Mouse (Mus musculus): ENCODE data around the gene Adcy5. TPM values are rescaled to one million over a fixed set of nuclear protein-coding genes. Genes with fewer than 3 reads are reported as not detected.

The Adcy5 gene
- polyA plus RNA-seq, 1 experiment from 2014 or later, result 1.5 TPM

DNA sequence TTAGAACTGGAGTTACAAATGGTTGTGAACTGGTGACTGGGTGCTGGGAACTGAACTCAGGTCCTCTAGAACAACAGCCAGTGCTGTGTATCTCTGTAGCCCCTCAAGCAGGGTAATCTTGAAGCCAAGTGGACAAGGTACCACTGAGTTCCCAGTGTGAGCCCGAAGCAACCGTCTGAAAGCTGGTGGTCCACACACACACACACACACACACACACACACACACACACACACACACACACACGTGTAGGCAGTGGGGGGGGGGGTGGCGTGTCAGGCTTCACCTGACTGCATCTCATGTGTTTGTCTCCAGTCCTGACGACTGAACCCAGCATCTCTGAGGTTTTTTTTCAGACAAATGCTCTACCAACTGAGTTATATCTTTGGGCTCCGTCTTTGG lies 145.5 kb downstream of the Adcy5 start:
- no peaks in the 10 kb centered on the region for H3K9me3 ChIP-seq (ENCODE audit: control insufficient read depth, low read length)
- no peak for ATAC-seq (ENCODE audit: insufficient number of reproducible peaks, low FRiP score, low TSS enrichment, low read depth)
- no peak overlapping the region for H3K9ac ChIP-seq (ENCODE audit: low read length)
- no peak overlapping the region for H3K4me3 ChIP-seq (ENCODE audit: low read depth, low read length)
- H3K36me3 ChIP-seq (ENCODE audit: control insufficient read depth, insufficient read depth, low read length), result no peaks in the 10 kb centered on the region
- no peak overlapping the region for H3K27ac ChIP-seq (replicated peaks; ENCODE audit: low read depth, low read length)
- no peaks in the 10 kb centered on the region for H3K4me1 ChIP-seq (ENCODE audit: control insufficient read depth, insufficient read depth, low read length)
- WGBS, result 89% methylated on average over 5 of the region's 6 CpGs
- H3K27me3 ChIP-seq (ENCODE audit: control insufficient read depth, insufficient read depth, low read length), result no peaks in the 10 kb centered on the region
- no peak overlapping the region for H3K4me2 ChIP-seq (ENCODE audit: low read depth, severe bottlenecking)
- no peak for DNase-seq (ENCODE audit: low spot score)

DNA sequence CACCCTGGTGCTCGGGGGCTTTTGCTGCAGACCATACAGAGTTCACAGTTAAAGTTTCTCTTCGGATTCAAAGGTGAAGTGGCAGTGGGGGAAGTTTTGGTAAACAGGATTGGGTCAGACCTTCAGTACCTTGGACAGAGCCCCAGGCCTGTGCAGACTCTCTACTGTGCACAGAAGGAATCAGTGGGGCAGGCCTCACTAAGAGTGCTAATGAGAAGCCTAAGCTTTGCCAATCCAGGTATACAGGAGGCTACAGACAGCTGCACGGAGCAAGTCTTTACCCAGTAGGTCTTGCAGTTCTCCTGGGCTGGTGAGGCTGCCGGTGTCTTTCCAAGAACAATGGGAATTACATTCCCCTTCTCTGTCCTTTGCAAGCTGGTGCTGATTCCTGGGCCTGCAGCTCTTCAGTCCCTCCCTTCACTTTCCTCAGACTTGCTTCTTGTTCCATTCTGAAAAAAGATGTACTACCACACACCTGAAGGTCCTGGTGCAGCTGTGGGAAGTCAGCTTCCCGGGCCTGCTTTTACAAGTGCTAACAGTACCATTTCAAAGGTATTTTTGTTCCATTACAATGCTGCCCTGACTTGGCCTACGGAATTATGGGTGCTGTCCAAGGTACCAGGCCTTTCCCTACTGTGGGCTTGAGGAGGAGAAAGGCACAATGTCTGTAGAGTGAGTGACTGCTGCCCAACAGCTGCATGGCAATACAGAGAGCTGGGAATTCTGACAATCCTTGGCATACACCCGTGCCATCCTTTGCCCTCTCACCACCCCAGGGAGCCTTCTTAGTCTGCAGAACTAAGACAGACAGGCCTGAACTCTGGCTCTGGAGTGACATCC lies 148.0 kb downstream of the Adcy5 start:
- ATAC-seq (ENCODE audit: insufficient number of reproducible peaks, low FRiP score, low TSS enrichment, low read depth) (peak; percentile 44; the same call in 1 of the 2 replicates), DNase-seq (ENCODE audit: low spot score) (peak; percentile 82)
- H3K9ac ChIP-seq (ENCODE audit: low read length), result no peak overlapping the region
- no peak overlapping the region for H3K4me2 ChIP-seq (ENCODE audit: low read depth, severe bottlenecking)
- no peaks in the 10 kb centered on the region for H3K27me3 ChIP-seq (ENCODE audit: control insufficient read depth, insufficient read depth, low read length)
- H3K36me3 ChIP-seq (ENCODE audit: control insufficient read depth, insufficient read depth, low read length), result no peaks in the 10 kb centered on the region
- WGBS, result 46% methylated on average over 7 of the region's 7 CpGs
- H3K4me3 ChIP-seq (ENCODE audit: low read depth, low read length), result no peak overlapping the region
- H3K27ac ChIP-seq (replicated peaks; ENCODE audit: low read depth, low read length), result no peak overlapping the region
- H3K9me3 ChIP-seq (ENCODE audit: control insufficient read depth, low read length), result no peaks in the 10 kb centered on the region
- H3K4me1 ChIP-seq (ENCODE audit: control insufficient read depth, insufficient read depth, low read length), result no peaks in the 10 kb centered on the region

DNA sequence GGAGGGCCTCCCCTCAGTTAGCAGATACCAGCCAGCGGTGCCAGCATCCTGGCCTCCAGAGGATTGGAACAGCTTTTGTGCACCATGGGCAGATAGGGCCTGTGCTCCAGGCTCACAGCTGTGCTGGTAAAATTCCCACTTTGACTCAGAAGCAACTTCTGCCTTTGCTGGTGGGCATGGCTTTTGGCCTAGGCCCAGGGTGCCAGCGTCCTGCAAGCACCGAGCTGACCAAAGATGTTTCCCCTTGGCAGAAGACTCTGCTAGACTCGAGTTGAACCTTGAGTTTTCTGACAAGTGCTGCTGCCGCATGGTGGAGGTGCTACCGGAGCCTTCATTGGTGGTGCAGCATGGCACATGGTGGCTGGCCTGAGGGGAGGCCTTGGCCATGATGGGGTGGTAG lies 149.0 kb downstream of the Adcy5 start:
- Histone ChIP-seq H3K9me3 (ENCODE audit: control insufficient read depth, low read length) (no peaks in the 10 kb centered on the region), H3K9ac (ENCODE audit: low read length) (no peak overlapping the region), H3K27ac (replicated peaks; ENCODE audit: low read depth, low read length) (no peak overlapping the region), H3K27me3 (ENCODE audit: control insufficient read depth, insufficient read depth, low read length) (no peaks in the 10 kb centered on the region), H3K4me2 (ENCODE audit: low read depth, severe bottlenecking) (no peak overlapping the region), H3K4me3 (ENCODE audit: low read depth, low read length) (no peak overlapping the region), H3K4me1 (ENCODE audit: control insufficient read depth, insufficient read depth, low read length) (no peaks in the 10 kb centered on the region), H3K36me3 (ENCODE audit: control insufficient read depth, insufficient read depth, low read length) (no peaks in the 10 kb centered on the region)
- DNase-seq (ENCODE audit: low spot score) (no peak), ATAC-seq (ENCODE audit: insufficient number of reproducible peaks, low FRiP score, low TSS enrichment, low read depth) (no peak)
- 89% methylated on average over 6 of the region's 6 CpGs for WGBS

DNA sequence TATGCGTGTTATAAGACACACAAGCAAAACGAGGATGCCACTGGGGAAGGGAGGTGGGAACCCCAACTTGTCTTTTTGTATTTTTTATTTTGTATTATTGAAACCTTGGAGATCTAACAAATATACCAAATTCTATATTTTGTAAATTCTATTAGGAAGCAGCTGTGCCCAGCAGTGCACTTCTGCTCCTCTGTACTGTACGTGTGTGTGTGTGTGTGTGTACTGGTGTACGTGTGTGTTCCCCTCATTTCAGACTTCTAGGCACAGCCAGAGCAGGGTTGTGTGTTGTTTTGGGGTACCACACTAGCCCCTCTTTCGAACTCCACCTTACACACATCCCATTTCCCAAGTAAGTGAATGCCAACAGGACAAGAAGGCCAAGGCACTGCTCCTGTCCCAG lies 149.7 kb downstream of the Adcy5 start:
- Histone ChIP-seq H3K27me3 (ENCODE audit: control insufficient read depth, insufficient read depth, low read length) (no peaks in the 10 kb centered on the region), H3K9ac (ENCODE audit: low read length) (no peak overlapping the region), H3K36me3 (ENCODE audit: control insufficient read depth, insufficient read depth, low read length) (no peaks in the 10 kb centered on the region), H3K9me3 (ENCODE audit: control insufficient read depth, low read length) (no peaks in the 10 kb centered on the region), H3K27ac (replicated peaks; ENCODE audit: low read depth, low read length) (no peak overlapping the region), H3K4me1 (ENCODE audit: control insufficient read depth, insufficient read depth, low read length) (no peaks in the 10 kb centered on the region), H3K4me2 (ENCODE audit: low read depth, severe bottlenecking) (no peak overlapping the region), H3K4me3 (ENCODE audit: low read depth, low read length) (no peak overlapping the region)
- no peak for DNase-seq (ENCODE audit: low spot score)
- 84% methylated on average over 5 of the region's 5 CpGs for whole genome bisulfite sequencing
- ATAC-seq (ENCODE audit: insufficient number of reproducible peaks, low FRiP score, low TSS enrichment, low read depth), result no peak

DNA sequence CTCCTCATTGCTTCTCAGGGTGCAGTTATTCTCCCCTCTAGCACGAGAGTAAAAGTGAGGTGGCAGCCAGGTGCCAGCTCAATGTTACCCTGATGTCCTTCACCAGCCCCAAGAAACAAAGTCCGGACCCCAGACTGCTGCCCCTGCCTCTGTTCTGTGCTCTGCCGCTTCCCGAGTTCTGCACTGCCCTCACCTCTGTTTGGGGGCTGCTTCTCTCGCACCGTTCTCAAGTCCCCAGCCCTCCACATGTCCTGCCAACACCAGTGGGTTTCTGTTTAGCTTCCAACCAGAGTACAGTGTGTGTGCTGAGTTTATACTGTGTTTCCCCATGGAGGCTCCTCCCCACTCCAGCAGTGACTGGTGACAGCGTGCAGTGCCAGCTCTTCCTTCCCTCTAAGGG lies 150.5 kb downstream of the Adcy5 start:
- Histone ChIP-seq H3K4me2 (ENCODE audit: low read depth, severe bottlenecking) (no peak overlapping the region), H3K4me1 (ENCODE audit: control insufficient read depth, insufficient read depth, low read length) (no peaks in the 10 kb centered on the region), H3K27me3 (ENCODE audit: control insufficient read depth, insufficient read depth, low read length) (no peaks in the 10 kb centered on the region), H3K9me3 (ENCODE audit: control insufficient read depth, low read length) (no peaks in the 10 kb centered on the region), H3K4me3 (ENCODE audit: low read depth, low read length) (no peak overlapping the region), H3K9ac (ENCODE audit: low read length) (no peak overlapping the region), H3K36me3 (ENCODE audit: control insufficient read depth, insufficient read depth, low read length) (no peaks in the 10 kb centered on the region), H3K27ac (replicated peaks; ENCODE audit: low read depth, low read length) (no peak overlapping the region)
- WGBS, result 85% methylated on average over 7 of the region's 7 CpGs
- DNase-seq (ENCODE audit: low spot score), result no peak
- no peak for ATAC-seq (ENCODE audit: insufficient number of reproducible peaks, low FRiP score, low TSS enrichment, low read depth)

DNA sequence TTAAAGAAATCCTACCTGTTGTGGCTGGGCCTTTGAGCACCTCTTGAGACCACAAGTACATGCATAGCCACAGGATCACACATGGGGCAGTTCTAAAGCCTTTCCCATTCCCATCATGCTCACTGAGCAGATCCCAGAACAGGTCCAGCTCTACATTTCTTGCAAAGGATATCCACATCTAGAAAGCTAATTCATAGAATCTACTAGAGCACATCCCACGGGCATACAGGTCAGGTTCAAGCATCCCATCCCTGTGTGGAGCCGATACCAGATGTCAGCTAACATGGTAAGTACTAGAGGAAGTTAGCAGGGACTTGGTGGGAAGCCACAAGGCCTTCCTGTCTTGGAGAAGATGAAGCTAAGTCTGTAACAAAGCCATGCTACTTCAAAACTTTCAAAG lies 152.0 kb downstream of the Adcy5 start:
- ATAC-seq (ENCODE audit: insufficient number of reproducible peaks, low FRiP score, low TSS enrichment, low read depth) (no peak), DNase-seq (ENCODE audit: low spot score) (no peak)
- Histone ChIP-seq H3K4me2 (ENCODE audit: low read depth, severe bottlenecking) (no peak overlapping the region), H3K4me3 (ENCODE audit: low read depth, low read length) (no peak overlapping the region), H3K36me3 (ENCODE audit: control insufficient read depth, insufficient read depth, low read length) (no peaks in the 10 kb centered on the region), H3K27ac (replicated peaks; ENCODE audit: low read depth, low read length) (no peak overlapping the region), H3K9me3 (ENCODE audit: control insufficient read depth, low read length) (no peaks in the 10 kb centered on the region), H3K27me3 (ENCODE audit: control insufficient read depth, insufficient read depth, low read length) (no peaks in the 10 kb centered on the region), H3K9ac (ENCODE audit: low read length) (no peak overlapping the region), H3K4me1 (ENCODE audit: control insufficient read depth, insufficient read depth, low read length) (no peaks in the 10 kb centered on the region)
- 87% methylated on average over 2 of the region's 2 CpGs for WGBS

DNA sequence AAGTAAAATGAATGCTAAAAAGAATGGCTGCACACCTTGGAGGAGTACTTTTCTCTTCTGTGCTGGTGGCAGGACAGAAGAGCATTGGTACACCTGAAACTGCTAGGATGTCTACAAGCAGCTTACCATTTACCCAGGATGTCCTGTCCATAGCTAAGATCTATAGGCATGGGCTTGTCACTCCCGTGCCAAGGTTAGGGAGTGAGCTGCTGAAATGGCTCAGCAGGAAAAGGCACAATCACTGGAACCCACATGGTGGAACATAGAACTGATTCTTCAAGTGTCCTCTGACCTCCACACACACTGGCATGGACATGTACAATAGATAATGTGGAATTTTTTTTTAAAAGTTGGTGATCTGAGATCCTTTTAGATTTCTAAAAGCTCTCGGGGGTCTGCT lies 152.7 kb downstream of the Adcy5 start:
- DNase-seq (ENCODE audit: low spot score), result no peak
- Histone ChIP-seq H3K9ac (ENCODE audit: low read length) (no peak overlapping the region), H3K36me3 (ENCODE audit: control insufficient read depth, insufficient read depth, low read length) (no peaks in the 10 kb centered on the region), H3K9me3 (ENCODE audit: control insufficient read depth, low read length) (no peaks in the 10 kb centered on the region), H3K4me3 (ENCODE audit: low read depth, low read length) (no peak overlapping the region), H3K27me3 (ENCODE audit: control insufficient read depth, insufficient read depth, low read length) (no peaks in the 10 kb centered on the region), H3K4me2 (ENCODE audit: low read depth, severe bottlenecking) (no peak overlapping the region), H3K4me1 (ENCODE audit: control insufficient read depth, insufficient read depth, low read length) (no peaks in the 10 kb centered on the region), H3K27ac (replicated peaks; ENCODE audit: low read depth, low read length) (no peak overlapping the region)
- ATAC-seq (ENCODE audit: insufficient number of reproducible peaks, low FRiP score, low TSS enrichment, low read depth), result no peak
- 86% methylated on average over 2 of the region's 2 CpGs for WGBS

DNA sequence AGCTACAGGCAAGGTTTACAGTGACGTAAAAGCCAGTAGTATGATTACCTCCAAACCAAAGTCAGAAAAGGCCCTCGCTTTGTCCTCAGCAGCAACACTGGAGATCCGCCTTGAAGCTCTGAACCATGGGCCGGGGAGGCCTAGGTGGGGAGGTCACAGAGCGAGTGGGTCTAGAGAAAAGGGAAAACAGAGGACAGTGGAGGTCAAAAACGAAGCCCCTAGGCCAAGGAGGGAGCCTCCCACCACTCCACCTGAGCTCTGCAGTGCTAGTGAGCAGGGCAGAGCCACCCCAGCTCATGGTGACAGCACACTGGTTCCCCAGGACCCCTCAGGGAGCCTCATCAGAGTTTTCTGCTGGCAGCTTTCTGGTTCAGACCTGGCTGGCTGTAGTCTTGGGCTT lies 153.3 kb downstream of the Adcy5 start:
- WGBS, result 78% methylated on average over 6 of the region's 6 CpGs
- no peak overlapping the region for H3K4me2 ChIP-seq (ENCODE audit: low read depth, severe bottlenecking)
- H3K4me3 ChIP-seq (ENCODE audit: low read depth, low read length), result no peak overlapping the region
- DNase-seq (ENCODE audit: low spot score) (no peak), ATAC-seq (ENCODE audit: insufficient number of reproducible peaks, low FRiP score, low TSS enrichment, low read depth) (no peak)
- H3K9me3 ChIP-seq (ENCODE audit: control insufficient read depth, low read length), result no peaks in the 10 kb centered on the region
- no peak overlapping the region for H3K9ac ChIP-seq (ENCODE audit: low read length)
- no peak overlapping the region for H3K27ac ChIP-seq (replicated peaks; ENCODE audit: low read depth, low read length)
- no peaks in the 10 kb centered on the region for H3K36me3 ChIP-seq (ENCODE audit: control insufficient read depth, insufficient read depth, low read length)
- H3K4me1 ChIP-seq (ENCODE audit: control insufficient read depth, insufficient read depth, low read length), result no peaks in the 10 kb centered on the region
- no peaks in the 10 kb centered on the region for H3K27me3 ChIP-seq (ENCODE audit: control insufficient read depth, insufficient read depth, low read length)

Data from limb, embryonic 11.5 days (tissue).